Mouse (Mus musculus) small intestine, adult 2 months (tissue): Measurements from ENCODE around the gene Hsd17b12. TPM values are rescaled to one million over a fixed set of nuclear protein-coding genes. Genes with fewer than 3 reads are reported as not detected.

Source experiments
- H3K27ac ChIP-seq: fragments of 200-500 bp; 2 replicates; pipeline ENCODE4 v1.5.1; 2012; ENCODE audit warnings: low read depth, low read length, control low read depth, inconsistent platforms; ENCODE audit not compliant: insufficient read depth
- H3K27me3 ChIP-seq: fragments of 200-500 bp; 2 replicates; pipeline ENCODE4 v1.6.1; 2012; ENCODE audit warnings: mild to moderate bottlenecking, moderate library complexity, low read length, inconsistent platforms; ENCODE audit not compliant: control insufficient read depth, insufficient read depth
- H3K36me3 ChIP-seq: fragments of 200-500 bp; 2 replicates; pipeline ENCODE4 v1.6.1; 2012; ENCODE audit warnings: mild to moderate bottlenecking, low read length, control low read depth, inconsistent platforms; ENCODE audit not compliant: control insufficient read depth, insufficient read depth
- H3K4me1 ChIP-seq: fragments of 200-500 bp; 2 replicates; pipeline ENCODE4 v1.6.1; 2012; ENCODE audit warnings: low read length, inconsistent platforms, mixed read lengths; ENCODE audit not compliant: control insufficient read depth, insufficient read depth, insufficient read length
- H3K4me3 ChIP-seq: fragments of 200-500 bp; 2 replicates; pipeline ENCODE4 v1.5.1; 2012; ENCODE audit warnings: low read depth, mild to moderate bottlenecking, control low read depth, inconsistent platforms, low read length, moderate library complexity
- CTCF ChIP-seq: fragments of 200-500 bp; IDR thresholded peaks from 2 replicates; pipeline ENCODE4 v1.5.1; 2012; ENCODE audit warnings: low read depth, mild to moderate bottlenecking, control low read depth, inconsistent platforms, low read length, moderate library complexity, mixed read lengths; ENCODE audit not compliant: insufficient replicate concordance, insufficient read length; ENCODE audit errors: extremely low read depth
- POLR2A ChIP-seq: fragments of 200-500 bp; IDR thresholded peaks from 2 replicates; pipeline ENCODE4 v1.6.1; 2012; ENCODE audit warnings: low read depth, mild to moderate bottlenecking, control low read depth, inconsistent platforms, low read length, moderate library complexity
- WGBS: fragments of 180-500 bp; shearing (Covaris S2); methylation state at CpG from one replicate; pipeline ENCODE4 v1.1.7; 2018; 5-methylcytosine and 5-hydroxymethylcytosine counted together
- polyA plus RNA-seq: library from polyadenylated mRNA; depleted of rRNA; stranded (reverse); fragments of >200 nt; gene quantifications from 2 replicates; pipeline ENCODE4 v1.2.3, GENCODE M21; 2012

The Hsd17b12 gene
- polyA plus RNA-seq, 1 experiment, result 11.6 TPM

DNA sequence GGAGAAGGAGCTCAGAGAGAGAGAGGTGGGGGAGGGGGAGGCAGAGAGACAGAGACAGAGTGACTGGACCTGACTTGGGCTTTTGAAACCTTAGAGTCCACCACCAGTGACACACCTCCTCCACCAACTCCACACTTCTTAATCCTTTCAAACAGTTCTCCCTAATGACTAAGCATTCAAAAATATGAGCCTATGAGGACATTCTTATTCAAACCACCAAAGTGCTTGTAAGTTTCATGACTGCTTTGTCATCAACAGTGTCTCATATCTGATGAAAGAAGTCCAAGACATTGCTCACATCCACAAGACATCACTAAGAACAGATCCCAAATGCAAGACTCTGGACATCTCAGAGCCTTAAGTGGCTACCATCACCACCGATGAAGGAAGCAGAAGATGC lies 67.9 kb downstream of the Hsd17b12 start:
- Histone ChIP-seq H3K27me3 (no peaks in the 10 kb centered on the region), H3K36me3 (no peaks in the 10 kb centered on the region), H3K4me3 (no peak overlapping the region), H3K27ac (no peak overlapping the region), H3K4me1 (no peaks in the 10 kb centered on the region)
- TF ChIP-seq POLR2A (no peak), CTCF (no peak)
- 100% methylated on average over 1 of the region's 1 CpGs for WGBS

DNA sequence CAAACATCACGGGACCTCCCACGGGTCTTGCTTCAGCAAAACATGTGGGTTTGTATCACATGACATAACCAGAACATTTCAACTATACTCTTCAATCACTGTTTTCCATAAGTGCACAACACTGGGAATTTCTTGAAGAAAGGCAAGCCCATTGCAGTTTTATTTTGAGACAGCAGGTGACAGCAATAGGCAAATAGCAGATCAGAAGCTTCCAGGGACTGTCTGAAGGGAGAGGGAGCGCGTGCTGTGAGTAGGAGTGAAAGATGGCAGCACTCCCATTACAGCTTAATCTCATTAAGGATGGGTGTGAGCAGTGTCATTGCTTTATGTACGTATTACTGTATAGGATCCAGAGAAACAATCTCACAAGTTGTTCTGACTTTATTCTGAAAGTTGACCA lies 88.3 kb downstream of the Hsd17b12 start:
- H3K4me3 ChIP-seq, result no peak overlapping the region
- H3K27ac ChIP-seq, result no peak overlapping the region
- peaks cover 5% of the 10 kb centered on the region; the same call in 1 of the 2 replicates for H3K4me1 ChIP-seq
- 91% methylated on average over 5 of the region's 5 CpGs for WGBS
- TF ChIP-seq POLR2A, result no peak
- TF ChIP-seq CTCF, result no peak
- H3K27me3 ChIP-seq, result no peaks in the 10 kb centered on the region
- no peaks in the 10 kb centered on the region; the same call in 1 of the 2 replicates for H3K36me3 ChIP-seq

DNA sequence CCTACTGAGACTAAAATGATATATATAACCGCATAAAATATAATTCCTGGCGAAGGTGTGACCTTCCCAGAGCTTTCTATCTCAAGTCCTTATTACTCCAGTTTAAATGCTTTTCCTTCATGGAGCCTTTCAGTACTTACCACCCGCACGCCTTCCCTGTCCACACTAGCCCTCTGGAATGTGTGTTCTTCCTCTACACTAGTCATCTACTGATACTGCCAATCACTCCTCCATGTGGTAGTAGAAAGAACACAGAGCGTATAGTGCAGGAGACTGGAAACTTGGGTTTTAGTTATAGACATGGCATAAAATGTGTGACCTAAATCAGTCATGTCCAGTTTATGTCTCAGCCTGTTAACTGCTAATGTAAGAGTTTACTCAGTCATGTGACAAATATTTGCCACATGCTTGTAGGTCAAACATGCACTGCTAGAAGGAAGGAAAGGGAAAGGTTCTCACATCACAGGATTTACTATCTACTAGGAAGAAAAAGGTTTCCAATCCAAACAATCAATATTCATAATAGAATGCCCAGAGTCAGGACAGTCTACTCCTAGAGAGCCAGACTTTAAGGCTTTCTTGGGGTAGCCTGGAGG lies 91.1 kb downstream of the Hsd17b12 start:
- 83% methylated on average over 5 of the region's 5 CpGs for WGBS
- H3K27ac ChIP-seq, result no peak overlapping the region
- TF ChIP-seq CTCF (no peak), POLR2A (no peak)
- H3K27me3 ChIP-seq, result no peaks in the 10 kb centered on the region
- H3K4me1 ChIP-seq, result peaks cover 5% of the 10 kb centered on the region; the same call in 1 of the 2 replicates
- no peak overlapping the region for H3K4me3 ChIP-seq
- no peaks in the 10 kb centered on the region; the same call in 1 of the 2 replicates for H3K36me3 ChIP-seq

DNA sequence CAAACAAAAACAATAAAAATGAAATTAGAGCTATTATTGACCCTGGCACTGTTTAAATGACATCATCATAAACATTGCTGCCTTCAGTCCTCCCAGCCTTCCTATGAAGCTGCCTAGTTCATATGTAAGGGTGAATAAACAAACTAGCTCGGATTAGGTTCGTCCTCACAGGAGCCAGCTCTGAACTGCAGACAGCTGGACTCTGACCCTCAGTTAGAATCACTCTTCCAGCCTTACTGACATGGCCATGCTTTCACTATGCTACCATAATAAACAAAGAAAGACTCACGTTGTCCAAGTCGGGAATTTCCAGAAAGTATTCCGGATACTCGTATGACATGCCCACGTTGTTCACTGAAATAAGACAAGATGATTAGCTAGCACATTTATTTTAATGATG lies 91.6 kb downstream of the Hsd17b12 start:
- peaks cover 5% of the 10 kb centered on the region; the same call in 1 of the 2 replicates for H3K4me1 ChIP-seq
- TF ChIP-seq POLR2A (no peak), CTCF (no peak)
- H3K4me3 ChIP-seq, result no peak overlapping the region
- 26% methylated on average over 7 of the region's 7 CpGs for WGBS
- H3K36me3 ChIP-seq, result no peaks in the 10 kb centered on the region; the same call in 1 of the 2 replicates
- H3K27me3 ChIP-seq, result no peaks in the 10 kb centered on the region
- no peak overlapping the region for H3K27ac ChIP-seq

DNA sequence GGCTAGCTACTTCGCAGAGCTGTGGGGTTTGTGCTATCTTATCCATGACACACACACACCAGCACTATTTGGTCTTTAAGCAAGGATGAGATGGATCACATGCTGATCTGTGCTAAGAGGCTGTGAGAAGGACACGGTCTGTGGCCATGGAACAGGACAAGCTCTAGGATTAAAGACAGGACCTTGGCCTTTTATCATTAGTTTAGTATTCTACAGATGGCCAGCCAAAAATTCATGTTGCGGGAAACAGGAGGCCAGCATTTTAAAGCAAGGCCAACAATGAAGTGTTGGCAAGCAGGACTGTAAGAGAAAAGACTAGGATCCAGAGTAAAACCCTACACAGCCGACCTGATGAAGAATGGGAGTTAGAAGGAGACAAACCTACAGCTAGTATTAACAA lies 95.0 kb downstream of the Hsd17b12 start:
- Histone ChIP-seq H3K4me3 (no peak overlapping the region), H3K27me3 (no peaks in the 10 kb centered on the region), H3K27ac (no peak overlapping the region), H3K36me3 (no peaks in the 10 kb centered on the region; the same call in 1 of the 2 replicates), H3K4me1 (0 out of 2 replicates have a peak, but pooled peaks cover 2% of the 10 kb centered on the region)
- TF ChIP-seq POLR2A (no peak), CTCF (no peak)
- 93% methylated on average over 4 of the region's 4 CpGs for WGBS

DNA sequence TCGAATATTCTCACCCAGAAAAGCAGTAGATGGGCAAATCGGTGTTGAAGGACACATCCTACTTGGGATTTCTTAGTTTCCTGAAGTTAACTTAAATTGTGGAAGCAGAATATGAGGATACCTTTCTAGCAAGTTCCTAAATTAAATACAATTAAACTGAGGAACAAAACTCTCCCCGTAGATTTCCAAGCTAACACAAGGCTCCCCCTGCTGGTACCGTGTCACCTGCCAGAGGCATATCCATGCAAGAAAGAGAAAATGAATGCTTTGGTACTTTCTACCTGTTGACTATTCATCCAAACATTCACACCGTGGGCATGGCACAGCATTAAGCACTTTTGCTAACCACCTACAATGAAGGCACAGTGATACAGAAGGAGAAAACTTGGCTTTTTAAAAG lies 98.3 kb downstream of the Hsd17b12 start:
- no peak for TF ChIP-seq POLR2A
- TF ChIP-seq CTCF, result peak; percentile 14; the same call in 1 of the 2 replicates
- no peaks in the 10 kb centered on the region for H3K4me1 ChIP-seq
- no peak overlapping the region for H3K27ac ChIP-seq
- no peak overlapping the region for H3K4me3 ChIP-seq
- H3K36me3 ChIP-seq, result no peaks in the 10 kb centered on the region
- 76% methylated on average over 5 of the region's 5 CpGs for WGBS
- no peaks in the 10 kb centered on the region for H3K27me3 ChIP-seq

DNA sequence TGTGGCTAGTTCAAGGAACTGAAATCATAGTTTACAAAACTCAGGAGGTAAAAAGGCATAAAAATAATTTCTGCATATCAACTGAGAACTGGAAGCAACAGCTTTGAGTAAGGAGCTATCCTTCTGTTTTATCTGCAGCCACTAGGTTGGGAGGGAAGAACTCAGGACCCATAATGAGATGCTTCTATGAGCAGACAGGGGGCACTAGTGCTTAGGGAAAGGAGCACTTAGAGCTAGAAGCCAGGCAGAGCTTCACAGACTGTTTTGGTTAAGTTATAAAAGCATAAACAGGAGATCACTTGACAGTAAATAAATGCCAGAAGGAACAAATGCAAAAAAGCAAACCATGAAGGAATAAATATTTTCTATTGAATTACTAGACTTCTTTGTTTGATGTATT lies 103.0 kb downstream of the Hsd17b12 start:
- TF ChIP-seq CTCF, result no peak
- no peak for TF ChIP-seq POLR2A
- Histone ChIP-seq H3K27me3 (no peaks in the 10 kb centered on the region), H3K27ac (no peak overlapping the region), H3K36me3 (peaks cover 2% of the 10 kb centered on the region; the same call in 1 of the 2 replicates), H3K4me1 (no peaks in the 10 kb centered on the region), H3K4me3 (no peak overlapping the region)

DNA sequence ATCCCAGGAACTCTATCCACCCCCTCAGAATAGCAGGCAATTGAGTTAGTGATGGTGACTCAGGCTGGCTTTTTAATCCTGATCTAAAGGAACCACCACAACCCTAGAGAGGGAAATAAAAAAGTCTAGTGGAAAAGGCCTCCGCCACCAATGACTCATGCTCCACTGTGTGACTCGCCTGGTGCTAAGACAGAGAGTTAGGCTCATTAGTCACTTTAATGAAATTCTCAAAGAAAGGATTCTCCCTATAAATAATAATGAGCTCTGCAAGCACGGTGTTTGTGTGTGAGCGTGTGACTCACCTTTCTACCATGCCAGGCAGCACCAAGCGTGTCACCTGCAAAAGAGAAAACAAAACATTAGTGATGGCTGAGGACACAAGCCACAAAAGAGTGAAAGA lies 105.8 kb downstream of the Hsd17b12 start:
- Histone ChIP-seq H3K4me1 (no peaks in the 10 kb centered on the region), H3K27me3 (no peaks in the 10 kb centered on the region), H3K36me3 (peaks cover 2% of the 10 kb centered on the region; the same call in 1 of the 2 replicates), H3K27ac (no peak overlapping the region), H3K4me3 (no peak overlapping the region)
- 91% methylated on average over 5 of the region's 5 CpGs for WGBS
- TF ChIP-seq POLR2A, result no peak
- TF ChIP-seq CTCF, result no peak
